In genomic region chr3:122807313-122807712, GRCm38 (mm10) we compare ENCODE assay signal across 21 mouse cellular contexts.
DNase-seq lines count a peak whose midpoint lies in the region; ATAC-seq lines count a peak whose summit lies in the region.
"Had no signal": no experiment of that assay in that cellular context is flagged by ENCODE, and none has a peak within 500 bp of the region (broad histone marks: within the 10 kb centered on the region; RNA-seq: fewer than 3 reads in every experiment).

No protein-coding gene starts in this region.

- H3K4me3 ChIP-seq in forebrain, embryonic 16.5 days (replicated peaks; ENCODE audit: low read length) = no peak overlapping the region
- H3K4me3 ChIP-seq in forebrain, embryonic 15.5 days = no peak overlapping the region
- no peak overlapping the region for H3K4me3 ChIP-seq in midbrain, embryonic 11.5 days (ENCODE audit: low read depth, low read length)
- H3K4me3 ChIP-seq in midbrain, embryonic 15.5 days = no peak overlapping the region
- no peak overlapping the region for H3K4me3 ChIP-seq in embryonic facial prominence, embryonic 14.5 days (ENCODE audit: low read depth, low read length)
- H3K4me3 ChIP-seq: erythroblast, embryonic 14.5 days; heart, adult 2 months; heart, embryonic 15.5 days; midbrain, embryonic 13.5 days; myocyte had no signal

- 60% methylated on average over 8 of the region's 8 CpGs for WGBS in forebrain, embryonic 16.5 days
- WGBS in forebrain, embryonic 15.5 days = 63% methylated on average over 8 of the region's 8 CpGs
- 92% methylated on average over 8 of the region's 8 CpGs for WGBS in midbrain, embryonic 11.5 days
- WGBS in midbrain, embryonic 15.5 days = 76% methylated on average over 8 of the region's 8 CpGs
- WGBS in embryonic facial prominence, embryonic 14.5 days = 55% methylated on average over 8 of the region's 8 CpGs

- ATAC-seq in forebrain, embryonic 16.5 days = peak; percentile 72
- no peak for ATAC-seq in forebrain, embryonic 15.5 days (replicated peaks)
- no peak for ATAC-seq in midbrain, embryonic 11.5 days (ENCODE audit: low FRiP score)
- no peak for ATAC-seq in midbrain, embryonic 15.5 days (replicated peaks)
- no peak for ATAC-seq in embryonic facial prominence, embryonic 14.5 days (ENCODE audit: low read depth)
- ATAC-seq: lung, postnatal 0 days; midbrain, embryonic 13.5 days had no signal

- peak; percentile 81 for DNase-seq in midbrain, embryonic 11.5 days (ENCODE audit: low spot score, missing footprints)
- DNase-seq in embryonic facial prominence, embryonic 14.5 days (ENCODE audit: low spot score) = peak; percentile 78
- peak; percentile 21 to 25 for DNase-seq in layer of hippocampus, postnatal 36 days
- no peak for DNase-seq in MN1 (ENCODE audit: low spot score)
- DNase-seq: adrenal gland, postnatal 25 days; cerebellum, adult 18-20 months; cerebellum, postnatal 36 days; gastrocnemius, postnatal 25 days; heart, adult 2 months; kidney, adult 11 months; left cerebral cortex, postnatal 4 days; liver had no signal

- no peak overlapping the region for H3K27ac ChIP-seq in forebrain, embryonic 16.5 days (ENCODE audit: low read length)
- no peak overlapping the region; the same call in 1 of the 2 replicates for H3K27ac ChIP-seq in forebrain, embryonic 15.5 days (replicated peaks)
- H3K27ac ChIP-seq in midbrain, embryonic 11.5 days (ENCODE audit: low read depth, low read length) = no peak overlapping the region
- no peak overlapping the region for H3K27ac ChIP-seq in midbrain, embryonic 15.5 days
- H3K27ac ChIP-seq in embryonic facial prominence, embryonic 14.5 days (replicated peaks; ENCODE audit: low read depth, low read length) = peak overlapping the region; percentile 22; the same call in 1 of the 2 replicates
- H3K27ac ChIP-seq: heart, adult 2 months; heart, embryonic 15.5 days; midbrain, embryonic 13.5 days had no signal

- H3K4me2 ChIP-seq in forebrain, embryonic 16.5 days (ENCODE audit: low read length) = no peak overlapping the region
- no peak overlapping the region for H3K4me2 ChIP-seq in forebrain, embryonic 15.5 days (replicated peaks)
- no peak overlapping the region for H3K4me2 ChIP-seq in midbrain, embryonic 11.5 days
- no peak overlapping the region for H3K4me2 ChIP-seq in midbrain, embryonic 15.5 days
- no peak overlapping the region for H3K4me2 ChIP-seq in embryonic facial prominence, embryonic 14.5 days (ENCODE audit: low read depth, low read length)
- H3K4me2 ChIP-seq: heart, embryonic 15.5 days; midbrain, embryonic 13.5 days had no signal

- H3K36me3 ChIP-seq in forebrain, embryonic 16.5 days (ENCODE audit: control insufficient read depth, insufficient read depth) = no peaks in the 10 kb centered on the region
- no peaks in the 10 kb centered on the region for H3K36me3 ChIP-seq in forebrain, embryonic 15.5 days
- H3K36me3 ChIP-seq in midbrain, embryonic 11.5 days (ENCODE audit: control insufficient read depth, insufficient read depth, low read length) = no peaks in the 10 kb centered on the region
- H3K36me3 ChIP-seq in midbrain, embryonic 15.5 days (replicated peaks) = no peaks in the 10 kb centered on the region
- H3K36me3 ChIP-seq in embryonic facial prominence, embryonic 14.5 days (ENCODE audit: control insufficient read depth, insufficient read depth, low read length) = peaks cover 9% of the 10 kb centered on the region
- H3K36me3 ChIP-seq: heart, embryonic 15.5 days; midbrain, embryonic 13.5 days had no signal

- no peaks in the 10 kb centered on the region; the same call in 1 of the 2 replicates for H3K9me3 ChIP-seq in forebrain, embryonic 16.5 days (ENCODE audit: control insufficient read depth, low read length)
- no peaks in the 10 kb centered on the region for H3K9me3 ChIP-seq in forebrain, embryonic 15.5 days
- no peaks in the 10 kb centered on the region for H3K9me3 ChIP-seq in midbrain, embryonic 11.5 days (ENCODE audit: control insufficient read depth, low read length)
- no peaks in the 10 kb centered on the region for H3K9me3 ChIP-seq in midbrain, embryonic 15.5 days
- H3K9me3 ChIP-seq in embryonic facial prominence, embryonic 14.5 days (ENCODE audit: control insufficient read depth, low read length) = no peaks in the 10 kb centered on the region
- H3K9me3 ChIP-seq: heart, embryonic 15.5 days; midbrain, embryonic 13.5 days had no signal

- H3K4me1 ChIP-seq in forebrain, embryonic 16.5 days (replicated peaks; ENCODE audit: control insufficient read depth, insufficient read depth, low read length) = 0 out of 2 replicates have a peak, but pooled peaks cover 3% of the 10 kb centered on the region
- H3K4me1 ChIP-seq in forebrain, embryonic 15.5 days = peaks cover 8% of the 10 kb centered on the region
- H3K4me1 ChIP-seq in midbrain, embryonic 11.5 days (ENCODE audit: control insufficient read depth, insufficient read depth, low read length) = peaks cover under 1% of the 10 kb centered on the region; the same call in 1 of the 2 replicates
- no peaks in the 10 kb centered on the region for H3K4me1 ChIP-seq in midbrain, embryonic 15.5 days
- H3K4me1 ChIP-seq in embryonic facial prominence, embryonic 14.5 days (ENCODE audit: control insufficient read depth, insufficient read depth, low read length) = no peaks in the 10 kb centered on the region
- H3K4me1 ChIP-seq: heart, embryonic 15.5 days had no signal

- H3K9ac ChIP-seq in forebrain, embryonic 16.5 days (replicated peaks; ENCODE audit: low read depth, low read length) = no peak overlapping the region
- no peak overlapping the region for H3K9ac ChIP-seq in forebrain, embryonic 15.5 days (replicated peaks)
- H3K9ac ChIP-seq in midbrain, embryonic 11.5 days (ENCODE audit: low read length) = no peak overlapping the region
- H3K9ac ChIP-seq in midbrain, embryonic 15.5 days = no peak overlapping the region
- H3K9ac ChIP-seq in embryonic facial prominence, embryonic 14.5 days (ENCODE audit: low read depth, low read length) = no peak overlapping the region
- H3K9ac ChIP-seq: heart, embryonic 15.5 days; midbrain, embryonic 13.5 days had no signal

- no peaks in the 10 kb centered on the region for H3K27me3 ChIP-seq in forebrain, embryonic 16.5 days (replicated peaks; ENCODE audit: control insufficient read depth, insufficient read depth, low read length)
- no peaks in the 10 kb centered on the region for H3K27me3 ChIP-seq in forebrain, embryonic 15.5 days
- no peaks in the 10 kb centered on the region for H3K27me3 ChIP-seq in midbrain, embryonic 11.5 days (ENCODE audit: control insufficient read depth, insufficient read depth, low read length)
- H3K27me3 ChIP-seq in midbrain, embryonic 15.5 days (replicated peaks) = no peaks in the 10 kb centered on the region
- H3K27me3 ChIP-seq in embryonic facial prominence, embryonic 14.5 days (replicated peaks; ENCODE audit: control insufficient read depth, insufficient read depth, low read length) = no peaks in the 10 kb centered on the region
- H3K27me3 ChIP-seq: CH12.LX; heart, embryonic 15.5 days; midbrain, embryonic 13.5 days had no signal
